Mouse (Mus musculus) liver, embryonic 16.5 days (tissue): Measurements from ENCODE around the gene Grik5. TPM values are rescaled to one million over a fixed set of nuclear protein-coding genes. Genes with fewer than 3 reads are reported as not detected.

ENCODE experiments used
- ATAC-seq: fragments of 200-750 bp; cut with Nextera tagmentation; 2 replicates; pipeline ENCODE4 v1.8.0; 2017; ENCODE audit warnings: low read depth, mild to moderate bottlenecking, moderate number of reproducible peaks, moderate library complexity
- H3K27ac ChIP-seq: fragments of 300-500 bp; sonication (generic); 2 replicates; pipeline ENCODE4 v1.5.1; 2014; ENCODE audit warnings: mild to moderate bottlenecking, low read length
- H3K27me3 ChIP-seq: fragments of 300-500 bp; sonication (generic); 2 replicates; pipeline ENCODE4 v1.6.1; 2014; ENCODE audit warnings: low read depth, low read length, mixed read lengths; ENCODE audit not compliant: control insufficient read depth, insufficient read depth
- H3K36me3 ChIP-seq: fragments of 300-500 bp; sonication (generic); 2 replicates; pipeline ENCODE4 v1.6.1; 2014; ENCODE audit warnings: mild to moderate bottlenecking; ENCODE audit not compliant: control insufficient read depth, insufficient read depth
- H3K4me1 ChIP-seq: fragments of 300-500 bp; sonication (generic); 2 replicates; pipeline ENCODE4 v1.6.1; 2014; ENCODE audit warnings: low read depth, low read length, mixed read lengths; ENCODE audit not compliant: control insufficient read depth
- H3K4me2 ChIP-seq: fragments of 300-500 bp; sonication (generic); 2 replicates; pipeline ENCODE4 v1.6.1; 2014; ENCODE audit warnings: low read depth, low read length, mixed read lengths
- H3K4me3 ChIP-seq: fragments of 300-500 bp; sonication (generic); 2 replicates; pipeline ENCODE4 v1.5.1; 2014; ENCODE audit warnings: low read depth, mild to moderate bottlenecking, low read length
- H3K9ac ChIP-seq: fragments of 300-500 bp; sonication (generic); 2 replicates; pipeline ENCODE4 v1.6.1; 2014; ENCODE audit warnings: low read depth, low read length
- H3K9me3 ChIP-seq: fragments of 300-500 bp; sonication (generic); replicated peaks from 2 replicates; pipeline ENCODE4 v1.6.1; 2016; ENCODE audit warnings: low read length; ENCODE audit not compliant: control insufficient read depth
- whole genome bisulfite sequencing: fragments of 180-500 bp; shearing (Covaris S2); extraction: QIAGEN DNeasy Blood & Tissue Kit; methylation state at CpG from one replicate; pipeline ENCODE4 v1.1.7; 2014; ENCODE audit not compliant: insufficient replicate concordance; 5-methylcytosine and 5-hydroxymethylcytosine counted together
- polyA plus RNA-seq: library from polyadenylated mRNA; unstranded; fragments of >200 nt; fragmentation: Nextera tagmentation; extraction: Ambion mirVana; gene quantifications from 2 replicates; pipeline ENCODE4 v1.2.1, GENCODE M21; 2015

The Grik5 gene
- polyA plus RNA-seq, 1 experiment from 2014 or later = 0.92 TPM

GRCm38 (mm10) chr7:25068724-25069123 is 3.4 kb downstream of the Grik5 start:
- ATAC-seq = no peak
- H3K4me3 ChIP-seq = no peak overlapping the region
- no peak overlapping the region for H3K9ac ChIP-seq
- H3K4me1 ChIP-seq = peaks cover 16% of the 10 kb centered on the region
- 48% methylated on average over 2 of the region's 2 CpGs for WGBS
- no peaks in the 10 kb centered on the region for H3K9me3 ChIP-seq
- H3K4me2 ChIP-seq = no peak overlapping the region
- no peaks in the 10 kb centered on the region for H3K36me3 ChIP-seq
- H3K27ac ChIP-seq = no peak overlapping the region
- no peaks in the 10 kb centered on the region; the same call in 1 of the 2 replicates for H3K27me3 ChIP-seq

GRCm38 (mm10) chr7:25067909-25068656 is 4.1 kb downstream of the Grik5 start:
- WGBS = 77% methylated on average over 22 of the region's 22 CpGs
- no peaks in the 10 kb centered on the region for H3K36me3 ChIP-seq

GRCm38 (mm10) chr7:25067338-25067737 is 4.8 kb downstream of the Grik5 start:
- Histone ChIP-seq H3K4me3 (no peak overlapping the region), H3K4me1 (peaks cover 5% of the 10 kb centered on the region), H3K9ac (no peak overlapping the region), H3K4me2 (no peak overlapping the region), H3K27me3 (no peaks in the 10 kb centered on the region; the same call in 1 of the 2 replicates), H3K27ac (no peak overlapping the region), H3K36me3 (no peaks in the 10 kb centered on the region), H3K9me3 (no peaks in the 10 kb centered on the region)
- 71% methylated on average over 7 of the region's 7 CpGs for WGBS
- no peak for ATAC-seq

More at GRCm38 (mm10) chr7:25067909-25068656, 4.1 kb downstream of the Grik5 start:
- H3K9me3 ChIP-seq = no peaks in the 10 kb centered on the region
- no peak for ATAC-seq
- no peaks in the 10 kb centered on the region; the same call in 1 of the 2 replicates for H3K27me3 ChIP-seq
- H3K4me2 ChIP-seq = no peak overlapping the region
- H3K4me3 ChIP-seq = no peak overlapping the region
- H3K9ac ChIP-seq = no peak overlapping the region
- H3K4me1 ChIP-seq = peaks cover 11% of the 10 kb centered on the region
- H3K27ac ChIP-seq = no peak overlapping the region

GRCm38 (mm10) chr7:25063900-25064299 is 8.2 kb downstream of the Grik5 start:
- Histone ChIP-seq H3K27ac (no peak overlapping the region), H3K36me3 (no peaks in the 10 kb centered on the region), H3K4me2 (no peak overlapping the region), H3K27me3 (no peaks in the 10 kb centered on the region), H3K4me1 (no peaks in the 10 kb centered on the region), H3K9me3 (no peaks in the 10 kb centered on the region), H3K4me3 (no peak overlapping the region), H3K9ac (no peak overlapping the region)
- whole genome bisulfite sequencing = 53% methylated on average over 8 of the region's 8 CpGs
- ATAC-seq = no peak

GRCm38 (mm10) chr7:25063346-25063745 is 8.8 kb downstream of the Grik5 start:
- H3K27me3 ChIP-seq = no peaks in the 10 kb centered on the region
- no peak overlapping the region for H3K27ac ChIP-seq
- no peak overlapping the region for H3K4me2 ChIP-seq
- no peak for ATAC-seq
- H3K36me3 ChIP-seq = no peaks in the 10 kb centered on the region
- H3K9ac ChIP-seq = no peak overlapping the region
- no peaks in the 10 kb centered on the region for H3K4me1 ChIP-seq
- H3K4me3 ChIP-seq = no peak overlapping the region
- WGBS = 44% methylated on average over 6 of the region's 6 CpGs
- H3K9me3 ChIP-seq = no peaks in the 10 kb centered on the region

GRCm38 (mm10) chr7:25058836-25059235 is 13.3 kb downstream of the Grik5 start:
- Histone ChIP-seq H3K36me3 (no peaks in the 10 kb centered on the region), H3K27me3 (no peaks in the 10 kb centered on the region), H3K9ac (no peak overlapping the region), H3K4me3 (no peak overlapping the region), H3K27ac (no peak overlapping the region), H3K4me1 (no peaks in the 10 kb centered on the region), H3K9me3 (no peaks in the 10 kb centered on the region), H3K4me2 (no peak overlapping the region)
- WGBS = 75% methylated on average over 14 of the region's 14 CpGs
- no peak for ATAC-seq

- WGBS = 70% methylated on average over 8 of the region's 8 CpGs
These were observed 13.8 kb downstream of the Grik5 start for GRCm38 (mm10) chr7:25058394-25058793.

GRCm38 (mm10) chr7:25057888-25058287 is 14.3 kb downstream of the Grik5 start:
- Histone ChIP-seq H3K36me3 (no peaks in the 10 kb centered on the region), H3K4me1 (no peaks in the 10 kb centered on the region), H3K4me2 (no peak overlapping the region), H3K9me3 (no peaks in the 10 kb centered on the region), H3K9ac (no peak overlapping the region), H3K27ac (no peak overlapping the region), H3K27me3 (no peaks in the 10 kb centered on the region), H3K4me3 (no peak overlapping the region)
- no peak for ATAC-seq
- 68% methylated on average over 5 of the region's 5 CpGs for WGBS

More at GRCm38 (mm10) chr7:25058394-25058793, 13.8 kb downstream of the Grik5 start:
- Histone ChIP-seq H3K4me2 (no peak overlapping the region), H3K4me1 (no peaks in the 10 kb centered on the region), H3K36me3 (no peaks in the 10 kb centered on the region), H3K9ac (no peak overlapping the region), H3K27ac (no peak overlapping the region), H3K9me3 (no peaks in the 10 kb centered on the region), H3K27me3 (no peaks in the 10 kb centered on the region), H3K4me3 (no peak overlapping the region)
- peak; percentile 62 for ATAC-seq

- no peaks in the 10 kb centered on the region for H3K27me3 ChIP-seq
- no peak overlapping the region for H3K4me3 ChIP-seq
- no peak overlapping the region for H3K27ac ChIP-seq
- H3K4me1 ChIP-seq = no peaks in the 10 kb centered on the region
- H3K4me2 ChIP-seq = no peak overlapping the region
- H3K9ac ChIP-seq = no peak overlapping the region
- 64% methylated on average over 4 of the region's 4 CpGs for WGBS
- no peaks in the 10 kb centered on the region for H3K36me3 ChIP-seq
- no peak for ATAC-seq
- H3K9me3 ChIP-seq = no peaks in the 10 kb centered on the region
These were observed 15.2 kb downstream of the Grik5 start for GRCm38 (mm10) chr7:25056951-25057350.
